Mouse (Mus musculus) thymus, postnatal 25 days (tissue): ENCODE data around the gene Nol8.

Experiments used
- DNase-seq: peaks from one replicate; pipeline ENCODE4 v3.0.0; 2022

The Nol8 gene

GRCm38 (mm10) chr13:49652481-49653179 is at the start of gene Nol8, which contains the start of gene Cenpp:
Nol8 (plus strand) TSS chr13:49653078.
Cenpp (minus strand) TSS chr13:49652785.
- peak; percentile 99 for DNase-seq

GRCm38 (mm10) chr13:49603603-49604002 is 49.3 kb upstream of the Nol8 start:
- DNase-seq: no peak

- no peak for DNase-seq
These were observed 45.2 kb upstream of the Nol8 start, which contains the start of gene Ogn for GRCm38 (mm10) chr13:49607714-49608113. Ogn (plus strand) TSS chr13:49608046.

- DNase-seq: no peak
These were observed 44.1 kb upstream of the Nol8 start for GRCm38 (mm10) chr13:49608589-49609322.

GRCm38 (mm10) chr13:49617021-49617420 is 35.9 kb upstream of the Nol8 start:
- DNase-seq: no peak

GRCm38 (mm10) chr13:49618365-49618764 is 34.5 kb upstream of the Nol8 start:
- DNase-seq: no peak

- DNase-seq: no peak
These were observed 29.7 kb upstream of the Nol8 start for GRCm38 (mm10) chr13:49623216-49623615.

- no peak for DNase-seq
These were observed 24.7 kb upstream of the Nol8 start for GRCm38 (mm10) chr13:49628167-49628566.

GRCm38 (mm10) chr13:49629076-49629475 is 23.8 kb upstream of the Nol8 start:
- no peak for DNase-seq

- no peak for DNase-seq
These were observed 12.9 kb upstream of the Nol8 start for GRCm38 (mm10) chr13:49639965-49640364.

GRCm38 (mm10) chr13:49642650-49643049 is 10.2 kb upstream of the Nol8 start:
- DNase-seq: no peak

GRCm38 (mm10) chr13:49643669-49644362 is 9.1 kb upstream of the Nol8 start:
- no peak for DNase-seq

GRCm38 (mm10) chr13:49644731-49645529 is 7.9 kb upstream of the Nol8 start:
- no peak for DNase-seq

GRCm38 (mm10) chr13:49646019-49646418 is 6.9 kb upstream of the Nol8 start:
- no peak for DNase-seq

GRCm38 (mm10) chr13:49651136-49651535 is 1.7 kb upstream of the Nol8 start:
- no peak for DNase-seq

GRCm38 (mm10) chr13:49651781-49652351 is 1.0 kb upstream of the Nol8 start:
- no peak for DNase-seq

- DNase-seq: no peak
These were observed 283 bp downstream of the Nol8 start for GRCm38 (mm10) chr13:49653180-49653541.

- no peak for DNase-seq
These were observed 24.9 kb downstream of the Nol8 start for GRCm38 (mm10) chr13:49677793-49678192.

- DNase-seq: peak; percentile 99
These were observed 28.7 kb downstream of the Nol8 start, which contains the start of gene Iars for GRCm38 (mm10) chr13:49681351-49682232. Iars (plus strand) TSS chr13:49682100.

- no peak for DNase-seq
These were observed 29.5 kb downstream of the Nol8 start for GRCm38 (mm10) chr13:49682233-49682846.

- no peak for DNase-seq
These were observed 31.4 kb downstream of the Nol8 start for GRCm38 (mm10) chr13:49684266-49684665.
